Mouse (Mus musculus): Measurements from ENCODE around the gene Tpst2. TPM values are rescaled to one million over a fixed set of nuclear protein-coding genes. Genes with fewer than 3 reads are reported as not detected.

The Tpst2 gene
- 28.6 and 30.0 TPM in 2 replicates for polyA plus RNA-seq (2014; fragmentation: Nextera tagmentation; extraction: Ambion mirVana)

GRCm38 (mm10) chr5:112276267-112276873, at the start of gene Tpst2:
Gene Tpst2 (plus strand): TSS chr5:112276691.
- peak; percentile 100 for DNase-seq (ENCODE audit: low spot score)
- Histone ChIP-seq H3K27me3 (ENCODE audit: control insufficient read depth, insufficient read depth, low read length) (no peaks in the 10 kb centered on the region), H3K9me3 (ENCODE audit: control insufficient read depth, low read length) (no peaks in the 10 kb centered on the region), H3K4me2 (ENCODE audit: low read depth) (peak within 1 kb of the TSS; percentile 92), H3K4me3 (ENCODE audit: low read depth, low read length) (peak within 1 kb of the TSS; percentile 73), H3K9ac (ENCODE audit: low read length) (peak within 1 kb of the TSS; percentile 80), H3K27ac (ENCODE audit: low read depth, low read length) (no peak within 1 kb of the TSS), H3K4me1 (ENCODE audit: control insufficient read depth, insufficient read depth, low read length) (no peaks in the 10 kb centered on the region), H3K36me3 (ENCODE audit: control insufficient read depth, insufficient read depth, low read length) (no peaks in the 10 kb centered on the region)
- ATAC-seq (ENCODE audit: insufficient read depth, low FRiP score, low TSS enrichment), result peak; percentile 92
- whole genome bisulfite sequencing, result under 1% methylated on average over 62 of the region's 62 CpGs

GRCm38 (mm10) chr5:112227354-112227753, 49.1 kb upstream of the Tpst2 start:
- no peaks in the 10 kb centered on the region for H3K9me3 ChIP-seq (ENCODE audit: control insufficient read depth, low read length)
- H3K4me2 ChIP-seq (ENCODE audit: low read depth), result peak overlapping the region; percentile 87
- peaks cover 14% of the 10 kb centered on the region for H3K27me3 ChIP-seq (ENCODE audit: control insufficient read depth, insufficient read depth, low read length)
- 1% methylated on average over 30 of the region's 30 CpGs for WGBS
- H3K36me3 ChIP-seq (ENCODE audit: control insufficient read depth, insufficient read depth, low read length), result no peaks in the 10 kb centered on the region
- peaks cover 31% of the 10 kb centered on the region for H3K4me1 ChIP-seq (ENCODE audit: control insufficient read depth, insufficient read depth, low read length)
- DNase-seq (ENCODE audit: low spot score) (peak; percentile 51), ATAC-seq (ENCODE audit: insufficient read depth, low FRiP score, low TSS enrichment) (no peak)
- H3K27ac ChIP-seq (ENCODE audit: low read depth, low read length), result peak overlapping the region; percentile 98
- H3K4me3 ChIP-seq (ENCODE audit: low read depth, low read length), result peak overlapping the region; percentile 71
- H3K9ac ChIP-seq (ENCODE audit: low read length), result peak overlapping the region; percentile 91

GRCm38 (mm10) chr5:112227898-112228239, 48.6 kb upstream of the Tpst2 start:
- peaks cover 14% of the 10 kb centered on the region for H3K27me3 ChIP-seq (ENCODE audit: control insufficient read depth, insufficient read depth, low read length)
- peak overlapping the region; percentile 71 for H3K4me3 ChIP-seq (ENCODE audit: low read depth, low read length)
- no peaks in the 10 kb centered on the region for H3K9me3 ChIP-seq (ENCODE audit: control insufficient read depth, low read length)
- H3K9ac ChIP-seq (ENCODE audit: low read length), result peak overlapping the region; percentile 91
- H3K4me1 ChIP-seq (ENCODE audit: control insufficient read depth, insufficient read depth, low read length), result peaks cover 31% of the 10 kb centered on the region
- ATAC-seq (ENCODE audit: insufficient read depth, low FRiP score, low TSS enrichment), result no peak; the same call in 1 of the 2 replicates
- WGBS, result 2% methylated on average over 13 of the region's 13 CpGs
- DNase-seq (ENCODE audit: low spot score), result peak; percentile 60
- peak overlapping the region; percentile 98 for H3K27ac ChIP-seq (ENCODE audit: low read depth, low read length)
- no peaks in the 10 kb centered on the region for H3K36me3 ChIP-seq (ENCODE audit: control insufficient read depth, insufficient read depth, low read length)
- H3K4me2 ChIP-seq (ENCODE audit: low read depth), result peak overlapping the region; percentile 87

- under 1% methylated on average over 56 of the region's 57 CpGs for WGBS
These were observed 48.0 kb upstream of the Tpst2 start for GRCm38 (mm10) chr5:112228240-112229076.

GRCm38 (mm10) chr5:112235806-112236205, 40.7 kb upstream of the Tpst2 start:
- no peak overlapping the region for H3K4me2 ChIP-seq (ENCODE audit: low read depth)
- no peak overlapping the region for H3K9ac ChIP-seq (ENCODE audit: low read length)
- H3K4me3 ChIP-seq (ENCODE audit: low read depth, low read length), result no peak overlapping the region
- no peaks in the 10 kb centered on the region for H3K9me3 ChIP-seq (ENCODE audit: control insufficient read depth, low read length)
- H3K4me1 ChIP-seq (ENCODE audit: control insufficient read depth, insufficient read depth, low read length), result peaks cover 32% of the 10 kb centered on the region
- DNase-seq (ENCODE audit: low spot score) (no peak), ATAC-seq (ENCODE audit: insufficient read depth, low FRiP score, low TSS enrichment) (no peak)
- no peaks in the 10 kb centered on the region for H3K27me3 ChIP-seq (ENCODE audit: control insufficient read depth, insufficient read depth, low read length)
- H3K27ac ChIP-seq (ENCODE audit: low read depth, low read length), result peak overlapping the region; percentile 96
- H3K36me3 ChIP-seq (ENCODE audit: control insufficient read depth, insufficient read depth, low read length), result no peaks in the 10 kb centered on the region
- WGBS, result 70% methylated on average over 5 of the region's 5 CpGs

More at GRCm38 (mm10) chr5:112228240-112229076, 48.0 kb upstream of the Tpst2 start:
- H3K36me3 ChIP-seq (ENCODE audit: control insufficient read depth, insufficient read depth, low read length), result no peaks in the 10 kb centered on the region
- peak overlapping the region; percentile 98 for H3K27ac ChIP-seq (ENCODE audit: low read depth, low read length)
- peak overlapping the region; percentile 71 for H3K4me3 ChIP-seq (ENCODE audit: low read depth, low read length)
- ATAC-seq (ENCODE audit: insufficient read depth, low FRiP score, low TSS enrichment) (peak; percentile 79), DNase-seq (ENCODE audit: low spot score) (peak; percentile 89)
- H3K4me2 ChIP-seq (ENCODE audit: low read depth), result peak overlapping the region; percentile 87
- peaks cover 14% of the 10 kb centered on the region for H3K27me3 ChIP-seq (ENCODE audit: control insufficient read depth, insufficient read depth, low read length)
- H3K9ac ChIP-seq (ENCODE audit: low read length), result peak overlapping the region; percentile 91
- H3K4me1 ChIP-seq (ENCODE audit: control insufficient read depth, insufficient read depth, low read length), result peaks cover 31% of the 10 kb centered on the region
- H3K9me3 ChIP-seq (ENCODE audit: control insufficient read depth, low read length), result no peaks in the 10 kb centered on the region

GRCm38 (mm10) chr5:112236631-112237030, 39.9 kb upstream of the Tpst2 start:
- Histone ChIP-seq H3K9me3 (ENCODE audit: control insufficient read depth, low read length) (no peaks in the 10 kb centered on the region), H3K27me3 (ENCODE audit: control insufficient read depth, insufficient read depth, low read length) (no peaks in the 10 kb centered on the region), H3K4me2 (ENCODE audit: low read depth) (peak overlapping the region; percentile 30; the same call in 1 of the 2 replicates), H3K4me1 (ENCODE audit: control insufficient read depth, insufficient read depth, low read length) (peaks cover 32% of the 10 kb centered on the region), H3K27ac (ENCODE audit: low read depth, low read length) (peak overlapping the region; percentile 96), H3K36me3 (ENCODE audit: control insufficient read depth, insufficient read depth, low read length) (no peaks in the 10 kb centered on the region), H3K4me3 (ENCODE audit: low read depth, low read length) (no peak overlapping the region), H3K9ac (ENCODE audit: low read length) (peak overlapping the region; percentile 61)
- ATAC-seq (ENCODE audit: insufficient read depth, low FRiP score, low TSS enrichment) (no peak), DNase-seq (ENCODE audit: low spot score) (no peak)
- WGBS, result 77% methylated on average over 2 of the region's 2 CpGs

GRCm38 (mm10) chr5:112237439-112237838, 39.1 kb upstream of the Tpst2 start:
- Histone ChIP-seq H3K27me3 (ENCODE audit: control insufficient read depth, insufficient read depth, low read length) (no peaks in the 10 kb centered on the region), H3K4me3 (ENCODE audit: low read depth, low read length) (no peak overlapping the region), H3K4me2 (ENCODE audit: low read depth) (peak overlapping the region; percentile 30), H3K4me1 (ENCODE audit: control insufficient read depth, insufficient read depth, low read length) (peaks cover 32% of the 10 kb centered on the region), H3K27ac (ENCODE audit: low read depth, low read length) (peak overlapping the region; percentile 96), H3K36me3 (ENCODE audit: control insufficient read depth, insufficient read depth, low read length) (no peaks in the 10 kb centered on the region), H3K9ac (ENCODE audit: low read length) (peak overlapping the region; percentile 61), H3K9me3 (ENCODE audit: control insufficient read depth, low read length) (no peaks in the 10 kb centered on the region)
- WGBS, result 2% methylated on average over 16 of the region's 16 CpGs
- DNase-seq (ENCODE audit: low spot score) (peak; percentile 91), ATAC-seq (ENCODE audit: insufficient read depth, low FRiP score, low TSS enrichment) (peak; percentile 86)

- peak; percentile 61 for DNase-seq (ENCODE audit: low spot score)
- no peak overlapping the region for H3K4me3 ChIP-seq (ENCODE audit: low read depth, low read length)
- H3K36me3 ChIP-seq (ENCODE audit: control insufficient read depth, insufficient read depth, low read length), result no peaks in the 10 kb centered on the region
- ATAC-seq (ENCODE audit: insufficient read depth, low FRiP score, low TSS enrichment), result no peak; the same call in 1 of the 2 replicates
- H3K9me3 ChIP-seq (ENCODE audit: control insufficient read depth, low read length), result no peaks in the 10 kb centered on the region
- peak overlapping the region; percentile 30 for H3K4me2 ChIP-seq (ENCODE audit: low read depth)
- H3K4me1 ChIP-seq (ENCODE audit: control insufficient read depth, insufficient read depth, low read length), result peaks cover 32% of the 10 kb centered on the region
- peak overlapping the region; percentile 96 for H3K27ac ChIP-seq (ENCODE audit: low read depth, low read length)
- peak overlapping the region; percentile 61 for H3K9ac ChIP-seq (ENCODE audit: low read length)
- no peaks in the 10 kb centered on the region for H3K27me3 ChIP-seq (ENCODE audit: control insufficient read depth, insufficient read depth, low read length)
- WGBS, result 39% methylated on average over 9 of the region's 9 CpGs
These were observed 38.5 kb upstream of the Tpst2 start for GRCm38 (mm10) chr5:112237866-112238570.
